Mouse (Mus musculus) neural tube, embryonic 12.5 days (tissue): ENCODE results near the gene Prss46. TPM values are rescaled to one million over a fixed set of nuclear protein-coding genes. Genes with fewer than 3 reads are reported as not detected.

Experiments
- ATAC-seq: fragments of 200-750 bp; cut with Nextera tagmentation; 2 replicates; pipeline ENCODE4 v1.8.0; 2017; ENCODE audit warnings: low read depth, mild to moderate bottlenecking, moderate TSS enrichment, moderate library complexity; ENCODE audit not compliant: low FRiP score
- H3K27ac ChIP-seq: fragments of 300-500 bp; sonication (generic); 2 replicates; pipeline ENCODE4 v1.5.1; 2016
- H3K27me3 ChIP-seq: fragments of 300-500 bp; sonication (generic); replicated peaks from 2 replicates; pipeline ENCODE4 v1.6.1; 2016; ENCODE audit warnings: mild to moderate bottlenecking
- H3K36me3 ChIP-seq: fragments of 300-500 bp; sonication (generic); 2 replicates; pipeline ENCODE4 v1.6.1; 2016; ENCODE audit warnings: mild to moderate bottlenecking
- H3K4me1 ChIP-seq: fragments of 300-500 bp; sonication (generic); 2 replicates; pipeline ENCODE4 v1.6.1; 2016
- H3K4me2 ChIP-seq: fragments of 300-500 bp; sonication (generic); replicated peaks from 2 replicates; pipeline ENCODE4 v1.6.1; 2016; ENCODE audit warnings: mild to moderate bottlenecking
- H3K4me3 ChIP-seq: fragments of 300-500 bp; sonication (generic); 2 replicates; pipeline ENCODE4 v1.5.1; 2016
- H3K9ac ChIP-seq: fragments of 300-500 bp; sonication (generic); 2 replicates; pipeline ENCODE4 v1.6.1; 2016; ENCODE audit warnings: mild to moderate bottlenecking
- H3K9me3 ChIP-seq: fragments of 300-500 bp; sonication (generic); 2 replicates; pipeline ENCODE4 v1.6.1; 2016; ENCODE audit warnings: mild to moderate bottlenecking
- WGBS: fragments of 180-500 bp; shearing (Covaris S2); methylation state at CpG from one replicate; pipeline ENCODE4 v1.1.7; 2016; 5-methylcytosine and 5-hydroxymethylcytosine counted together
- polyA plus RNA-seq: library from polyadenylated mRNA; unstranded; fragments of >200 nt; fragmentation: Nextera tagmentation; extraction: Ambion mirVana; gene quantifications from 2 replicates; pipeline ENCODE4 v1.2.1, GENCODE M21; 2016

Prss46 gene
- polyA plus RNA-seq, 1 experiment from 2014 or later: not detected

GRCm38 (mm10) chr9:110873681-110874659 lies 29.7 kb downstream of the Prss46 start:
- Histone ChIP-seq H3K4me3 (peak overlapping the region; percentile 25), H3K27ac (no peak overlapping the region), H3K9ac (0 out of 2 replicates have a peak overlapping the region, but pooled peaks have one; percentile 33), H3K9me3 (no peaks in the 10 kb centered on the region), H3K36me3 (no peaks in the 10 kb centered on the region), H3K4me2 (peak overlapping the region; percentile 57), H3K4me1 (peaks cover 22% of the 10 kb centered on the region), H3K27me3 (peaks cover 37% of the 10 kb centered on the region)
- 8% methylated on average over 40 of the region's 40 CpGs for WGBS
- peak; percentile 80 for ATAC-seq

- peaks cover 45% of the 10 kb centered on the region for H3K27me3 ChIP-seq
- H3K36me3 ChIP-seq: no peaks in the 10 kb centered on the region
- H3K4me2 ChIP-seq: peak overlapping the region; percentile 57; the same call in 1 of the 2 replicates
- H3K4me1 ChIP-seq: peaks cover 24% of the 10 kb centered on the region
- H3K9ac ChIP-seq: no peak overlapping the region
- no peak overlapping the region for H3K4me3 ChIP-seq
- peak; percentile 65 for ATAC-seq
- no peaks in the 10 kb centered on the region for H3K9me3 ChIP-seq
- WGBS: 8% methylated on average over 3 of the region's 3 CpGs
- H3K27ac ChIP-seq: no peak overlapping the region
Observed at GRCm38 (mm10) chr9:110874660-110875191, 30.4 kb downstream of the Prss46 start.

GRCm38 (mm10) chr9:110875288-110875695 lies 31.0 kb downstream of the Prss46 start:
- H3K4me2 ChIP-seq: peak overlapping the region; percentile 57; the same call in 1 of the 2 replicates
- H3K9ac ChIP-seq: no peak overlapping the region
- peaks cover 51% of the 10 kb centered on the region for H3K27me3 ChIP-seq
- ATAC-seq: peak; percentile 71; the same call in 1 of the 2 replicates
- H3K4me1 ChIP-seq: peaks cover 29% of the 10 kb centered on the region
- no peak overlapping the region for H3K27ac ChIP-seq
- no peaks in the 10 kb centered on the region for H3K9me3 ChIP-seq
- 14% methylated on average over 5 of the region's 6 CpGs for WGBS
- no peaks in the 10 kb centered on the region for H3K36me3 ChIP-seq
- H3K4me3 ChIP-seq: no peak overlapping the region

GRCm38 (mm10) chr9:110877353-110877752 lies 33.0 kb downstream of the Prss46 start:
- Histone ChIP-seq H3K27me3 (peaks cover 71% of the 10 kb centered on the region), H3K27ac (no peak overlapping the region), H3K9ac (no peak overlapping the region), H3K4me1 (peaks cover 30% of the 10 kb centered on the region), H3K4me3 (no peak overlapping the region), H3K4me2 (no peak overlapping the region), H3K9me3 (no peaks in the 10 kb centered on the region), H3K36me3 (no peaks in the 10 kb centered on the region)
- ATAC-seq: no peak
- 91% methylated on average over 1 of the region's 1 CpGs for WGBS

GRCm38 (mm10) chr9:110877888-110878287 lies 33.6 kb downstream of the Prss46 start:
- no peak overlapping the region for H3K27ac ChIP-seq
- H3K4me2 ChIP-seq: no peak overlapping the region
- WGBS: 85% methylated on average over 5 of the region's 5 CpGs
- no peak overlapping the region for H3K4me3 ChIP-seq
- ATAC-seq: no peak
- no peaks in the 10 kb centered on the region for H3K9me3 ChIP-seq
- peaks cover 30% of the 10 kb centered on the region for H3K4me1 ChIP-seq
- H3K36me3 ChIP-seq: no peaks in the 10 kb centered on the region
- no peak overlapping the region for H3K9ac ChIP-seq
- peaks cover 70% of the 10 kb centered on the region for H3K27me3 ChIP-seq

GRCm38 (mm10) chr9:110879191-110879920 lies 35.0 kb downstream of the Prss46 start, which contains the start of gene Als2cl:
Gene Als2cl (plus strand): TSS chr9:110879870.
- Histone ChIP-seq H3K4me1 (peaks cover 20% of the 10 kb centered on the region), H3K27ac (no peak within 1 kb of the TSS)
- no peak for ATAC-seq

GRCm38 (mm10) chr9:110879998-110880561 lies 35.8 kb downstream of the Prss46 start, which contains the start of gene Tmie:
Gene Tmie (minus strand): TSS chr9:110880113.
- 2% methylated on average over 55 of the region's 57 CpGs for WGBS
- no peak for ATAC-seq
- peak within 1 kb of the TSS; percentile 86 for H3K4me2 ChIP-seq
- H3K27me3 ChIP-seq: peaks cover 57% of the 10 kb centered on the region
- no peaks in the 10 kb centered on the region for H3K9me3 ChIP-seq
- no peak within 1 kb of the TSS for H3K27ac ChIP-seq
- H3K4me3 ChIP-seq: peak within 1 kb of the TSS; percentile 42
- no peaks in the 10 kb centered on the region for H3K36me3 ChIP-seq
- peak within 1 kb of the TSS; percentile 26; the same call in 1 of the 2 replicates for H3K9ac ChIP-seq
- H3K4me1 ChIP-seq: peaks cover 13% of the 10 kb centered on the region

More at GRCm38 (mm10) chr9:110879191-110879920, 35.0 kb downstream of the Prss46 start, which contains the start of gene Als2cl:
- peak within 1 kb of the TSS; percentile 42 for H3K4me3 ChIP-seq
- H3K4me2 ChIP-seq: peak within 1 kb of the TSS; percentile 86
- peak within 1 kb of the TSS; percentile 26; the same call in 1 of the 2 replicates for H3K9ac ChIP-seq
- 16% methylated on average over 12 of the region's 12 CpGs for WGBS
- no peaks in the 10 kb centered on the region for H3K9me3 ChIP-seq
- H3K36me3 ChIP-seq: no peaks in the 10 kb centered on the region
- peaks cover 57% of the 10 kb centered on the region for H3K27me3 ChIP-seq

- Histone ChIP-seq H3K4me1 (peaks cover 8% of the 10 kb centered on the region), H3K27ac (no peak overlapping the region), H3K4me3 (no peak overlapping the region), H3K9ac (no peak overlapping the region), H3K27me3 (peaks cover 57% of the 10 kb centered on the region), H3K9me3 (no peaks in the 10 kb centered on the region), H3K4me2 (peak overlapping the region; percentile 86), H3K36me3 (no peaks in the 10 kb centered on the region)
- no peak for ATAC-seq
- 75% methylated on average over 4 of the region's 4 CpGs for WGBS
Observed at GRCm38 (mm10) chr9:110880772-110881171, 36.5 kb downstream of the Prss46 start.

GRCm38 (mm10) chr9:110881953-110882352 lies 37.6 kb downstream of the Prss46 start:
- Histone ChIP-seq H3K27ac (no peak overlapping the region), H3K27me3 (peaks cover 56% of the 10 kb centered on the region), H3K4me1 (peaks cover 8% of the 10 kb centered on the region), H3K4me3 (no peak overlapping the region), H3K4me2 (no peak overlapping the region), H3K36me3 (no peaks in the 10 kb centered on the region), H3K9me3 (no peaks in the 10 kb centered on the region), H3K9ac (no peak overlapping the region)
- WGBS: 80% methylated on average over 7 of the region's 7 CpGs
- ATAC-seq: no peak

GRCm38 (mm10) chr9:110887388-110888303 lies 43.3 kb downstream of the Prss46 start:
- ATAC-seq: no peak

More at GRCm38 (mm10) chr9:110887388-110888303, 43.3 kb downstream of the Prss46 start:
- 64% methylated on average over 9 of the region's 9 CpGs for WGBS
- Histone ChIP-seq H3K4me1 (no peaks in the 10 kb centered on the region; the same call in 1 of the 2 replicates), H3K36me3 (no peaks in the 10 kb centered on the region), H3K9me3 (no peaks in the 10 kb centered on the region), H3K27ac (no peak overlapping the region), H3K27me3 (peaks cover under 1% of the 10 kb centered on the region; the same call in 1 of the 2 replicates), H3K9ac (no peak overlapping the region), H3K4me2 (no peak overlapping the region), H3K4me3 (no peak overlapping the region)
